Mouse (Mus musculus): ENCODE data around the gene Pnmal2. TPM values are rescaled to one million over a fixed set of nuclear protein-coding genes. Genes with fewer than 3 reads are reported as not detected.
A peak's percentile ranks its signal among the peaks of the same experiment; 100 is the strongest.

Pnmal2 gene
- polyA plus RNA-seq, 1 experiment = 2.0 TPM

GRCm38 (mm10) chr7:16905491-16906021 is 38.9 kb upstream of the Pnmal2 start:
- 78% methylated on average over 9 of the region's 9 CpGs for WGBS
- Histone ChIP-seq H3K4me1 (ENCODE audit: control insufficient read depth, insufficient read depth, insufficient read length) (peaks cover 17% of the 10 kb centered on the region), H3K27me3 (ENCODE audit: control insufficient read depth, insufficient read depth, low read length) (no peaks in the 10 kb centered on the region), H3K27ac (ENCODE audit: insufficient read depth, low read length) (peak overlapping the region; percentile 49), H3K4me3 (ENCODE audit: extremely low read depth, insufficient read depth, insufficient read length) (no peak overlapping the region), H3K36me3 (ENCODE audit: control insufficient read depth, insufficient read depth, low read length) (no peaks in the 10 kb centered on the region)
- TF ChIP-seq POLR2A (IDR thresholded peaks at IDR 0.05; ENCODE audit: low read depth, low read length) = no peak
- no peak for TF ChIP-seq CTCF (IDR thresholded peaks at IDR 0.05; ENCODE audit: extremely low read depth, insufficient read depth, insufficient read length, insufficient replicate concordance)
- DNase-seq (ENCODE audit: low read depth in 1 of 2, low spot score in 2 of 2) = no peak

- no peaks in the 10 kb centered on the region for H3K27me3 ChIP-seq (ENCODE audit: control insufficient read depth, insufficient read depth, low read length)
- TF ChIP-seq POLR2A (IDR thresholded peaks at IDR 0.05; ENCODE audit: low read depth, low read length) (no peak), CTCF (IDR thresholded peaks at IDR 0.05; ENCODE audit: extremely low read depth, insufficient read depth, insufficient read length, insufficient replicate concordance) (no peak)
- no peaks in the 10 kb centered on the region for H3K36me3 ChIP-seq (ENCODE audit: control insufficient read depth, insufficient read depth, low read length)
- no peak for DNase-seq (ENCODE audit: low read depth in 1 of 2, low spot score in 2 of 2)
- H3K4me1 ChIP-seq (ENCODE audit: control insufficient read depth, insufficient read depth, insufficient read length) = peaks cover 17% of the 10 kb centered on the region
- 11% methylated on average over 6 of the region's 6 CpGs for WGBS
- H3K27ac ChIP-seq (ENCODE audit: insufficient read depth, low read length) = peak within 1 kb of the TSS; percentile 49
- H3K4me3 ChIP-seq (ENCODE audit: extremely low read depth, insufficient read depth, insufficient read length) = no peak within 1 kb of the TSS
Observed at GRCm38 (mm10) chr7:16906281-16906680, 38.2 kb upstream of the Pnmal2 start, which contains the start of gene Ptgir. Gene Ptgir, plus strand, starts transcription at chr7:16906490.

- WGBS = 90% methylated on average over 41 of the region's 41 CpGs
- Histone ChIP-seq H3K27ac (ENCODE audit: insufficient read depth, low read length) (peak overlapping the region; percentile 10; the same call in 1 of the 2 replicates), H3K27me3 (ENCODE audit: control insufficient read depth, insufficient read depth, low read length) (no peaks in the 10 kb centered on the region), H3K36me3 (ENCODE audit: control insufficient read depth, insufficient read depth, low read length) (no peaks in the 10 kb centered on the region), H3K4me3 (ENCODE audit: extremely low read depth, insufficient read depth, insufficient read length) (no peak overlapping the region), H3K4me1 (ENCODE audit: control insufficient read depth, insufficient read depth, insufficient read length) (peaks cover 16% of the 10 kb centered on the region)
- no peak for TF ChIP-seq POLR2A (IDR thresholded peaks at IDR 0.05; ENCODE audit: low read depth, low read length)
- no peak for TF ChIP-seq CTCF (IDR thresholded peaks at IDR 0.05; ENCODE audit: extremely low read depth, insufficient read depth, insufficient read length, insufficient replicate concordance)
- DNase-seq (ENCODE audit: low read depth in 1 of 2, low spot score in 2 of 2) = no peak
Observed at GRCm38 (mm10) chr7:16906889-16907559, 37.5 kb upstream of the Pnmal2 start.

- no peaks in the 10 kb centered on the region for H3K36me3 ChIP-seq (ENCODE audit: control insufficient read depth, insufficient read depth, low read length)
- H3K4me3 ChIP-seq (ENCODE audit: extremely low read depth, insufficient read depth, insufficient read length) = peak overlapping the region; percentile 23; the same call in 1 of the 2 replicates
- H3K27ac ChIP-seq (ENCODE audit: insufficient read depth, low read length) = peak overlapping the region; percentile 5; the same call in 1 of the 2 replicates
- no peak for TF ChIP-seq CTCF (IDR thresholded peaks at IDR 0.05; ENCODE audit: extremely low read depth, insufficient read depth, insufficient read length, insufficient replicate concordance)
- no peak for TF ChIP-seq POLR2A (IDR thresholded peaks at IDR 0.05; ENCODE audit: low read depth, low read length)
- H3K4me1 ChIP-seq (ENCODE audit: control insufficient read depth, insufficient read depth, insufficient read length) = peaks cover 14% of the 10 kb centered on the region
- 53% methylated on average over 7 of the region's 7 CpGs for WGBS
- no peaks in the 10 kb centered on the region for H3K27me3 ChIP-seq (ENCODE audit: control insufficient read depth, insufficient read depth, low read length)
- DNase-seq (ENCODE audit: low read depth in 1 of 2, low spot score in 2 of 2) = no peak
Observed at GRCm38 (mm10) chr7:16907842-16908241, 36.6 kb upstream of the Pnmal2 start.

- H3K36me3 ChIP-seq (ENCODE audit: control insufficient read depth, insufficient read depth, low read length) = no peaks in the 10 kb centered on the region
- 10% methylated on average over 11 of the region's 11 CpGs for WGBS
- no peak for DNase-seq (ENCODE audit: low read depth in 1 of 2, low spot score in 2 of 2)
- no peak for TF ChIP-seq POLR2A (IDR thresholded peaks at IDR 0.05; ENCODE audit: low read depth, low read length)
- TF ChIP-seq CTCF (IDR thresholded peaks at IDR 0.05; ENCODE audit: extremely low read depth, insufficient read depth, insufficient read length, insufficient replicate concordance) = no peak
- H3K4me1 ChIP-seq (ENCODE audit: control insufficient read depth, insufficient read depth, insufficient read length) = peaks cover 14% of the 10 kb centered on the region
- H3K4me3 ChIP-seq (ENCODE audit: extremely low read depth, insufficient read depth, insufficient read length) = no peak overlapping the region
- no peaks in the 10 kb centered on the region for H3K27me3 ChIP-seq (ENCODE audit: control insufficient read depth, insufficient read depth, low read length)
- H3K27ac ChIP-seq (ENCODE audit: insufficient read depth, low read length) = no peak overlapping the region
Observed at GRCm38 (mm10) chr7:16908367-16908766, 36.1 kb upstream of the Pnmal2 start.

- Histone ChIP-seq H3K36me3 (ENCODE audit: control insufficient read depth, insufficient read depth, low read length) (no peaks in the 10 kb centered on the region), H3K27ac (ENCODE audit: insufficient read depth, low read length) (no peak overlapping the region), H3K4me1 (ENCODE audit: control insufficient read depth, insufficient read depth, insufficient read length) (peaks cover 14% of the 10 kb centered on the region), H3K4me3 (ENCODE audit: extremely low read depth, insufficient read depth, insufficient read length) (no peak overlapping the region), H3K27me3 (ENCODE audit: control insufficient read depth, insufficient read depth, low read length) (no peaks in the 10 kb centered on the region)
- TF ChIP-seq CTCF (IDR thresholded peaks at IDR 0.05; ENCODE audit: extremely low read depth, insufficient read depth, insufficient read length, insufficient replicate concordance) (no peak), POLR2A (IDR thresholded peaks at IDR 0.05; ENCODE audit: low read depth, low read length) (no peak)
- 45% methylated on average over 11 of the region's 11 CpGs for WGBS
- no peak for DNase-seq (ENCODE audit: low read depth in 1 of 2, low spot score in 2 of 2)
Observed at GRCm38 (mm10) chr7:16908859-16909258, 35.6 kb upstream of the Pnmal2 start.

GRCm38 (mm10) chr7:16909909-16910308 is 34.6 kb upstream of the Pnmal2 start:
- 24% methylated on average over 10 of the region's 10 CpGs for whole genome bisulfite sequencing
- Histone ChIP-seq H3K4me1 (ENCODE audit: control insufficient read depth, insufficient read depth, insufficient read length) (peaks cover 14% of the 10 kb centered on the region), H3K4me3 (ENCODE audit: extremely low read depth, insufficient read depth, insufficient read length) (no peak overlapping the region), H3K36me3 (ENCODE audit: control insufficient read depth, insufficient read depth, low read length) (0 out of 2 replicates have a peak, but pooled peaks cover 3% of the 10 kb centered on the region), H3K27me3 (ENCODE audit: control insufficient read depth, insufficient read depth, low read length) (no peaks in the 10 kb centered on the region), H3K27ac (ENCODE audit: insufficient read depth, low read length) (no peak overlapping the region)
- TF ChIP-seq CTCF (IDR thresholded peaks at IDR 0.05; ENCODE audit: extremely low read depth, insufficient read depth, insufficient read length, insufficient replicate concordance) (no peak), POLR2A (IDR thresholded peaks at IDR 0.05; ENCODE audit: low read depth, low read length) (no peak)
- DNase-seq (ENCODE audit: low read depth in 1 of 2, low spot score in 2 of 2) = no peak
